Mouse (Mus musculus) cortical plate, adult 2 months (tissue): Measurements from ENCODE around the gene Iqcd.

ENCODE experiments used
- CTCF ChIP-seq: fragments of 200-500 bp; IDR thresholded peaks from 2 replicates; pipeline ENCODE4 v1.5.1; 2011; ENCODE audit warnings: mild to moderate bottlenecking, control low read depth, low read length; ENCODE audit not compliant: insufficient read depth; ENCODE audit errors: extremely low read depth
- POLR2A ChIP-seq: fragments of 200-500 bp; IDR thresholded peaks from 2 replicates; pipeline ENCODE4 v1.6.1; 2011; ENCODE audit warnings: mild to moderate bottlenecking, low read length, control low read depth; ENCODE audit not compliant: insufficient read depth; ENCODE audit errors: extremely low read depth

DNA sequence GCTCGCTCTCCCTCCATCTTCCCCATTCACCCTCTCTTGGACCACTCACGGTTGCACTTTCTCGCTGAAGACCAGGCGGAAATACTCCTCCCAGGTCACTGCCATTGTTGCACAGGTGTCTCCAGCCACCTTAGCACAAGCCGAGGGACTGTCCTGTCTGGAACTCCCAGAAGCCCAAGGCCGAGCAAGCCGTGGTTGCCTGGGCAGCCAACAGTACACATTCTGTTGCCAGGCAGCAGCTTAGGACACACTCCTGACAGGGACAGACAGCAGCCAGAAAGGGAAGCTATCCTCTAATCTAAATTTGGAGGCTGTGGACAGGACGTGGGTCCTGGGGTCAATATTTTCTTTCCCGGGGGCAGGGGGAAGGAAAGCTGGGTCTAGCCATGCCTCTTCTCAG is 45.3 kb downstream of the Iqcd start, which contains the start of gene Cfap73:
- TF ChIP-seq CTCF (no peak), POLR2A (no peak)
